Mouse (Mus musculus) erythroblast, embryonic 14.5 days (primary cell): ENCODE data around the gene Dock4. TPM values are rescaled to one million over a fixed set of nuclear protein-coding genes. Genes with fewer than 3 reads are reported as not detected.
"Not testable (repeated sequence)": the region's sequence is repeated elsewhere in the genome, so short reads cannot be mapped to it uniquely, and the experiment has no call there.

Experiments used
- H3K27me3 ChIP-seq: 2 replicates; pipeline ENCODE4 v1.6.1; 2012; ENCODE audit warnings: inconsistent platforms; ENCODE audit not compliant: control insufficient read depth
- H3K36me3 ChIP-seq: 2 replicates; pipeline ENCODE4 v1.6.1; 2012; ENCODE audit warnings: mild to moderate bottlenecking, inconsistent platforms; ENCODE audit not compliant: control insufficient read depth
- H3K4me1 ChIP-seq: 2 replicates; pipeline ENCODE4 v1.6.1; 2012; ENCODE audit warnings: inconsistent platforms; ENCODE audit not compliant: control insufficient read depth
- H3K4me3 ChIP-seq: replicated peaks from 2 replicates; pipeline ENCODE3; 2012; ENCODE audit warnings: moderate library complexity, mild to moderate bottlenecking, inconsistent platforms
- H3K9me3 ChIP-seq: 2 replicates; pipeline ENCODE4 v1.6.1; 2012; ENCODE audit warnings: low read length, inconsistent platforms, mixed read lengths; ENCODE audit not compliant: control insufficient read depth
- GATA1 ChIP-seq: IDR thresholded peaks from 2 replicates; pipeline ENCODE4 v1.6.1; 2012; ENCODE audit warnings: low read length, inconsistent platforms, mixed read lengths
- TAL1 ChIP-seq: IDR thresholded peaks from 3 replicates; pipeline ENCODE4 v1.6.1; 2012; ENCODE audit warnings: low read length, inconsistent platforms, mixed read lengths
- polyA plus RNA-seq: library from polyadenylated mRNA; stranded (reverse); fragments of >175 nt; gene quantifications from 2 replicates; pipeline ENCODE4 v1.2.3, GENCODE M21; 2012

Gene Dock4
- polyA plus RNA-seq, 1 experiment = 0.05 TPM

DNA sequence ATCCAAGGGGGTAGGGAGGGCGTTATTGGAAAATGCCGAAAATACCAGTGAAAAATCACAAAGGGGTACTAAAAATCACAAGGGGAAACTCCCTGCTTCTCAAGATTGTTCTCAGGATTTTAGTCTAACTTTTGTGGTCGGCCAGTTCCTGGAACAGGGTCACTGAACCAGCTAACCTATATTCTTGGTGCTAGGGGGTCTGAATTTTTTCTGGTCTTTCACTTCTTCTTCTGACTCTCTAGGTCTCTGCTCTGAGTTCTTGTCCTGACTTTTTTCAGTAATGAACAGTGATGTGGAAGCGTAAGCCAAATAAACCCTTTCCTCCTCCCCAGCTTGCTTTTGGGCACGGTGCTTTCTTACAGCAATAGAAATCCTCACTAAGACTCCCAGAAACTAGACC is 424.6 kb downstream of the Dock4 start:
- TF ChIP-seq GATA1 (no peak), TAL1 (no peak)
- Histone ChIP-seq H3K4me1 (peaks cover 48% of the 10 kb centered on the region), H3K4me3 (no peak overlapping the region), H3K36me3 (peaks cover 5% of the 10 kb centered on the region), H3K9me3 (peaks cover 15% of the 10 kb centered on the region), H3K27me3 (peaks cover 13% of the 10 kb centered on the region)

DNA sequence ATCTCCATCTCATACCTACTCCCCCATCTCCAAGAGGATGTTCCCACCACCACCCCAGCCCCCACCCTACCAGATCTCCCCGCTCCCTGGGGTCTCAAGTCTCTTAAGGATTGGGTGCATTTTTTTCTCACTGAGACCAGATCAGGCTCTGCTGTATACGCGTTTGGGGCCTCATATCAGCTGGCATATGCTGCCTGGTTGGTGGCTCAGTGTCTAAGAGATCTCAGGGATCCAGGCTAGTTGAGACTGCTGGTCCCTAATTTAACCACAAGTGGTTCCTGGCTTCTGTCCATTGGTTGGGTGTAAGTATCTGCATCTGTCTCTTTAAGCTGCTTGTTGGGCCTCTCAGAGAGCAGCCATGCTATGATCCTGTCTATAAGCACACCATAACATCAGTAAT is 427.0 kb downstream of the Dock4 start:
- Histone ChIP-seq H3K27me3 (peaks cover 6% of the 10 kb centered on the region), H3K4me3 (no peak overlapping the region), H3K4me1 (peaks cover 37% of the 10 kb centered on the region), H3K36me3 (peaks cover 5% of the 10 kb centered on the region), H3K9me3 (peaks cover 15% of the 10 kb centered on the region)
- no peak for TF ChIP-seq TAL1
- no peak for TF ChIP-seq GATA1

DNA sequence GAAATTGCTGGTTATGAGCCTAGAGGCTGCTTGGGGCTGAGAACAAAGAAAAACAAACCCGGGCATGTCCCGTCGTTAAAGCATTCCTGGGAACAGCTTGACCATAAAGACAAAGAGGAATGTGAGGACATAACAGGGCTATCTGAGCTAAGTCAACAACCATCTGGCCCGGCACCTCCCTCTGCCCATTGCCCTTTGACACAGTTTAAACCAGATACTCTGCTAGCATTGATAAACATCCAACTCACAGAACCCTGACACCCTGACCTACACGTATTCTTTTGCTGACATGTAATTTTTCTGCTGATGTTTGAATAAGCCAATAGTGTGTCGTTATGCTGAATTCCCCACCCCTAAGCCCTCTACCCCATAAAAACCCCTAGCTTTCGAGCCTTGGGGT is 427.5 kb downstream of the Dock4 start:
- not testable (repeated sequence) for H3K4me3 ChIP-seq, H3K27me3 ChIP-seq, H3K36me3 ChIP-seq
- H3K4me1 ChIP-seq = peaks cover 37% of the 10 kb centered on the region
- peaks cover 15% of the 10 kb centered on the region for H3K9me3 ChIP-seq

DNA sequence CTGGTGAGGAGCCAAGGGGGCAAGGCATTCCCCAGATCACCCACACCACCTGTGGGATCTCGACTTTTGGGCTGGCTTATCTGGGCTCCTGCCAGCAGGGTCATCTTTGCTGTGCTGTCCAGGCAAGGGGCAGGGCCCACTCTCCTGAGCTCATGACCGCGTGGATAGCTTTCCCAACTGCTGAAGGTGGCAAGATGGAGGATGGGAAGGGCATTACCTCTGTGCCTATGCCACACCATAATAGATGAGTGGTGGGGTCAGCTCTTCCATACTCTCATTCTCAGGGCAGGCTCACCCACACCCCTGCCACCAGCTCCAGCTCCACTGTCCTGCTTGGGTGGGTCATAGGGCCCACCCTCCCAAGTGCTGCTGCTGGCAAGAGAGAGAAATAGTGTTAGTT is 439.2 kb downstream of the Dock4 start:
- peaks cover 71% of the 10 kb centered on the region for H3K4me1 ChIP-seq
- peaks cover 19% of the 10 kb centered on the region for H3K36me3 ChIP-seq
- H3K9me3 ChIP-seq = peaks cover 4% of the 10 kb centered on the region; the same call in 1 of the 2 replicates
- H3K27me3 ChIP-seq = no peaks in the 10 kb centered on the region
- H3K4me3 ChIP-seq = peak overlapping the region; percentile 3
- TF ChIP-seq TAL1 (no peak), GATA1 (no peak)

DNA sequence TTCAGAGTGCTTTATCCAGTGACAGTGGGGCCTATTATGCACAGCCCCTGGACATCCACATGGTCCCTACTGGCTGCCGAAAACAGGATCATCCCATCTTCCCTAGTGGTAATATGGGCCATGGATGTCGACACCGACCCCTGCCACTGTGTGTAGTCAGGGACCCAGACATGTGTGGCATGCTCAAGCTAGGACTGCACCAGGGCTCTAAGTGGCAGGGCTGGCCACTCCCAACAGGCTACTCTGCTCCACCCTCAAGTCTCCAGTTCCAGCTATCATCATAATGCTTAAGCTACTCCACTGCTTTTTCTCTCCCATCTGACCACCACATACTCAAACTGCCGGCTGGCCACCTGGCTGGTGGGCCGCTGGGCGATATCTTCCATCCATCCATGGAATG is 439.6 kb downstream of the Dock4 start:
- peaks cover 74% of the 10 kb centered on the region for H3K4me1 ChIP-seq
- H3K27me3 ChIP-seq = no peaks in the 10 kb centered on the region
- TF ChIP-seq GATA1 (no peak), TAL1 (no peak)
- H3K9me3 ChIP-seq = peaks cover 4% of the 10 kb centered on the region; the same call in 1 of the 2 replicates
- H3K4me3 ChIP-seq = peak overlapping the region; percentile 17
- peaks cover 19% of the 10 kb centered on the region for H3K36me3 ChIP-seq

DNA sequence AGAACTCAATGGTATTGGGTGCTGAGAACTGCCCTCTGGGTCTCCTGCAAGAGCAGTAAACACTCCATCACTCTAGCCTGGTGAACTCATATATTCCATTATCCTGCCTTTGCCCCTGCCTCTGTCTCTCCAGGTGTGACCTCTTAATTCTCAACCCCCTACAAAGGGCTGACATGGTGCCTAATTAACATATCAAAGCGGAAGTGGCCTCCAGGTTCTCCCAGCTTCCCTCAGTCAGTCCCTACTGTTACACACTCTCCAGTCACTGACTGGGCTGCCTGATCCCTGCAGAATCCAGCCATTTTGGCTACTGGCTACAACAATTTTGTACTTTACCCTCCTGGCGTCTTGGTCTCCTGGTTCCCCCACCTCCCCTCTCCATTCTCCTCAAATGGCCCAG is 441.7 kb downstream of the Dock4 start:
- H3K4me1 ChIP-seq = peaks cover 87% of the 10 kb centered on the region

DNA sequence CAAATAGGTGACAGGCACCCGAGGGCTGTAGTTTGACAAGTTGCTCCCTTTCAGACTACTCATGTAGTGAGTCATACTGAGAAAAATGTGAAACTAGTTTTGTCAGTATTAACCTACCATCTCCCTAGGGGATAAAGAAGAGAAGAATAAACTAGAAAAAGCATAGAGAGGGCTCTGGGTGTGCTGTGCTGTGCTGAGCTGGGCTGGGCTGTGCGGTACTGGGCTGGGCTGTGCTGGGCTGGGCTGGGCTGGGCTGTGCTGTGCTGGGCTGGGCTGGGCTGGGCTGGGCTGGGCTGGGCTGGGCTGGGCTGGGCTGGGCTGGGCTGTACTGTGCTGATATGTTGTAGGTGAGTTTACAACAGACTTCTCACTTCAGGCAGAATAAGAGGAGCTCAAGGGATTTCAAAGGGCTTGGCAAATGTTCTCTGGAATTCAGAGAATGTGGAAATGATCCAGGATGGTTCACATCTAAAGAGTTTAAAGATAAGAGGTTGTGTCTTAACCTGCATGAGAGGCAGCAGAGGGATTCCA is 442.6 kb downstream of the Dock4 start:
- Histone ChIP-seq H3K27me3 (no peaks in the 10 kb centered on the region), H3K36me3 (peaks cover 19% of the 10 kb centered on the region), H3K4me3 (peak overlapping the region; percentile 58), H3K9me3 (peaks cover 4% of the 10 kb centered on the region; the same call in 1 of the 2 replicates), H3K4me1 (peaks cover 89% of the 10 kb centered on the region)
- TF ChIP-seq TAL1 (no peak), GATA1 (no peak)

More for the DNA sequence above, 441.7 kb downstream of the Dock4 start:
- H3K4me3 ChIP-seq = no peak overlapping the region
- H3K27me3 ChIP-seq = no peaks in the 10 kb centered on the region
- H3K36me3 ChIP-seq = peaks cover 19% of the 10 kb centered on the region
- no peak for TF ChIP-seq GATA1
- TF ChIP-seq TAL1 = no peak
- H3K9me3 ChIP-seq = peaks cover 4% of the 10 kb centered on the region; the same call in 1 of the 2 replicates

DNA sequence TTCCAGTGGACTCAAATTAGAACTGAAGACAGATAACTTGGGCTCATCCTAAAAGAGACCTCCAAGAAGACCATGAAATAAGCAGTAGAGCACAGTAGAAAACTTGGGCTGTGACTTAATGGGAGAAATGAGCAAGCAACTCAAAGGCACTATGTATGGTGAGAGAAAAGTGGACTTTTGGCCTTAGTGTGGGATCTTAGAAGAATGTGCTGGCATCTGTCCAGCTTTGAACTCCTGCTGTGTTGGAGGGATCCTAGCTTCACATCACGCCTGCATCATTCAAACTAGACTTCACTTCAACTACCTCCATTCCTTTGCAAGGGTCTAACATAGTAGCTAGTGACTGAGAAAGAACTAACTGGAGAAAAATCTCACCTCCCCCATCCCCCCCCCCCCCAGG is 443.1 kb downstream of the Dock4 start:
- H3K27me3 ChIP-seq = no peaks in the 10 kb centered on the region
- TF ChIP-seq TAL1 (no peak), GATA1 (no peak)
- peak overlapping the region; percentile 58 for H3K4me3 ChIP-seq
- peaks cover 92% of the 10 kb centered on the region for H3K4me1 ChIP-seq
- H3K9me3 ChIP-seq = peaks cover 4% of the 10 kb centered on the region; the same call in 1 of the 2 replicates
- peaks cover 19% of the 10 kb centered on the region for H3K36me3 ChIP-seq

DNA sequence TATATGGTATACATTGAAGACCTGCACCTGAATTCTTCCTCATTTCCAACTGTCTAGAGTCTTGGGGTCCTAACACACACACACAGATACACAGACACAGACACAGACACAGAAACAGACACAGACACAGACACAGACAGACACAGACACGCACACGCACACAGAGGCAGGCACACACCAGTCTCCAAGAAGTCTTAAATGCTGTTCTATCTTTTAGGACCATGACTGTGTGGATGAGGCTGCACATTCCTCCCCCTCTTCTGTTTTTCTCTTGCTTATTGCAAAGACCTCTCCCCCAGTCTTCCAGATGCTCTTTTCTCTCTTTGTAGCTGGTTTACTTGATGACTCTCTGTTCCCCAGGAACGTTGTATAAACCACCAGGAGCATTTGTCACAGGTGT is 443.8 kb downstream of the Dock4 start:
- peaks cover 4% of the 10 kb centered on the region; the same call in 1 of the 2 replicates for H3K9me3 ChIP-seq
- H3K4me3 ChIP-seq = peak overlapping the region; percentile 58
- no peaks in the 10 kb centered on the region for H3K27me3 ChIP-seq
- TF ChIP-seq GATA1 (no peak), TAL1 (no peak)
- H3K36me3 ChIP-seq = peaks cover 19% of the 10 kb centered on the region
- peaks cover 96% of the 10 kb centered on the region for H3K4me1 ChIP-seq

DNA sequence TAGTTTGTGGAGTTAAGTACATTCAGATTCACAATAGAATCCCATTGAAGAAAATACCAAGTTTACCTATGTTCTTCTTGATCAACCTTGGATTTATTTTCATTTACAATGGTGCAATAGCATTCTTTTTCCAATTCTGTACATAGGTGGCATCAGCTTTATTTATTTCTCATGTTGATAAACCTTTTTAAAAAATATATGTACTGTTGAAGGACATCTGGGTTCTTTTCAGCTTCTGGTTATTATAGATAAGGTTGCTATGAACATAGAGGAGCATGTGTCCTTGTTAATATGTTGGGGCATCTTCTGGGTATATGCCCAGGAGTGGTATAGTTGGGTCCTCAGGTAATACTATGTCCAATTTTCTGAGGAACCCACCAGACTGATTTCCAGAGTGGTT is 445.4 kb downstream of the Dock4 start:
- Histone ChIP-seq H3K4me3 (no peak overlapping the region), H3K4me1 (peaks cover 92% of the 10 kb centered on the region), H3K27me3 (no peaks in the 10 kb centered on the region), H3K9me3 (peaks cover 4% of the 10 kb centered on the region; the same call in 1 of the 2 replicates), H3K36me3 (peaks cover 8% of the 10 kb centered on the region)
- TF ChIP-seq TAL1 (peak; percentile 60), GATA1 (no peak)
